ENCODE assay signal across 27 mouse cellular contexts in genomic region chr9:35104711-35105110, GRCm38 (mm10). TPM values are rescaled to one million over a fixed set of nuclear protein-coding genes. Genes with fewer than 3 reads are reported as not detected.
DNase-seq lines count a peak whose midpoint lies in the region; ATAC-seq and TF ChIP-seq lines count a peak whose summit lies in the region.
"Had no signal": no experiment of that assay in that cellular context is flagged by ENCODE, and none has a peak within 500 bp of the region (broad histone marks: within the 10 kb centered on the region; RNA-seq: fewer than 3 reads in every experiment).

No protein-coding gene starts in this region.

- no peak for TF ChIP-seq CTCF in liver, postnatal 0 days (IDR thresholded peaks at IDR 0.05; ENCODE audit: low read depth)

- ATAC-seq in liver, embryonic 13.5 days (ENCODE audit: low read depth), result no peak
- ATAC-seq in liver, postnatal 0 days, result no peak
- no peak for ATAC-seq in intestine, embryonic 15.5 days
- ATAC-seq: forebrain, embryonic 13.5 days; inflammation-experienced regulatory T-cells, adult 6 months had no signal

- H3K36me3 ChIP-seq in liver, embryonic 13.5 days, result peaks cover 34% of the 10 kb centered on the region
- peaks cover 7% of the 10 kb centered on the region; the same call in 1 of the 2 replicates for H3K36me3 ChIP-seq in liver, postnatal 0 days (replicated peaks; ENCODE audit: insufficient read depth, low read length)
- no peaks in the 10 kb centered on the region for H3K36me3 ChIP-seq in intestine, embryonic 15.5 days
- H3K36me3 ChIP-seq: hindbrain, embryonic 10.5 days; hindbrain, embryonic 15.5 days; neural tube, embryonic 15.5 days had no signal

- H3K27ac ChIP-seq in liver, embryonic 13.5 days, result peak overlapping the region; percentile 44
- no peak overlapping the region for H3K27ac ChIP-seq in liver, postnatal 0 days (ENCODE audit: low read depth)
- peak overlapping the region; percentile 70 for H3K27ac ChIP-seq in intestine, embryonic 15.5 days
- H3K27ac ChIP-seq: forebrain, embryonic 13.5 days; hindbrain, embryonic 10.5 days; hindbrain, embryonic 15.5 days; left cerebral cortex, adult 2 months; limb, embryonic 12.5 days; neural tube, embryonic 15.5 days had no signal

- peak; percentile 26 for DNase-seq in adrenal gland, adult 2 months
- DNase-seq in adrenal gland, postnatal 25 days, result no peak
- DNase-seq in kidney, adult 18-20 months, result peak; percentile 2
- no peak for DNase-seq in kidney, adult 8-10 months
- no peak for DNase-seq in liver, embryonic 13.5 days
- no peak for DNase-seq in liver, postnatal 0 days
- DNase-seq in left cerebral cortex, adult 11 months (ENCODE audit: low spot score), result no peak
- DNase-seq: cerebellum, adult 8-10 months; gastrocnemius, postnatal 10 days; kidney, postnatal 36 days; lung, postnatal 4 days; midbrain, embryonic 14.5 days; retina, postnatal 1 day; right cerebral cortex, postnatal 14 days; thymus, adult 2 months; thymus, postnatal 36 days had no signal

- no peaks in the 10 kb centered on the region for H3K27me3 ChIP-seq in liver, embryonic 13.5 days
- no peaks in the 10 kb centered on the region for H3K27me3 ChIP-seq in liver, postnatal 0 days (ENCODE audit: insufficient read depth, low read length)
- no peaks in the 10 kb centered on the region for H3K27me3 ChIP-seq in intestine, embryonic 15.5 days (replicated peaks)
- H3K27me3 ChIP-seq: forebrain, embryonic 13.5 days; hindbrain, embryonic 15.5 days; limb, embryonic 12.5 days; neural tube, embryonic 15.5 days had no signal

- WGBS in liver, embryonic 13.5 days (ENCODE audit: insufficient replicate concordance), result 66% methylated on average over 4 of the region's 4 CpGs
- WGBS in liver, postnatal 0 days (ENCODE audit: insufficient replicate concordance), result 77% methylated on average over 4 of the region's 4 CpGs
- WGBS in intestine, embryonic 15.5 days, result 73% methylated on average over 4 of the region's 4 CpGs

- no peak overlapping the region for H3K9ac ChIP-seq in liver, embryonic 13.5 days
- H3K9ac ChIP-seq in liver, postnatal 0 days (replicated peaks), result no peak overlapping the region
- H3K9ac ChIP-seq in intestine, embryonic 15.5 days, result no peak overlapping the region
- H3K9ac ChIP-seq: forebrain, embryonic 13.5 days; hindbrain, embryonic 15.5 days; limb, embryonic 12.5 days; liver, embryonic 14.5 days; neural tube, embryonic 15.5 days had no signal

- peaks cover 91% of the 10 kb centered on the region for H3K4me1 ChIP-seq in liver, embryonic 13.5 days (replicated peaks)
- H3K4me1 ChIP-seq in liver, postnatal 0 days (ENCODE audit: insufficient read depth), result peaks cover 53% of the 10 kb centered on the region
- peaks cover 26% of the 10 kb centered on the region for H3K4me1 ChIP-seq in intestine, embryonic 15.5 days (replicated peaks)
- H3K4me1 ChIP-seq: hindbrain, embryonic 15.5 days had no signal

- TF ChIP-seq EP300 in liver, postnatal 0 days (IDR thresholded peaks at IDR 0.05; ENCODE audit: low read depth), result no peak

- no peak overlapping the region for H3K4me2 ChIP-seq in liver, embryonic 13.5 days
- no peak overlapping the region for H3K4me2 ChIP-seq in liver, postnatal 0 days (ENCODE audit: low read depth, low read length)
- no peak overlapping the region for H3K4me2 ChIP-seq in intestine, embryonic 15.5 days (replicated peaks)
- H3K4me2 ChIP-seq: forebrain, embryonic 13.5 days; heart, embryonic 11.5 days; hindbrain, embryonic 15.5 days; limb, embryonic 12.5 days; neural tube, embryonic 15.5 days had no signal

- no peak overlapping the region for H3K4me3 ChIP-seq in liver, embryonic 13.5 days (replicated peaks)
- H3K4me3 ChIP-seq in liver, postnatal 0 days (ENCODE audit: low read depth, low read length), result no peak overlapping the region
- H3K4me3 ChIP-seq in intestine, embryonic 15.5 days (replicated peaks), result no peak overlapping the region
- H3K4me3 ChIP-seq: forebrain, embryonic 13.5 days; hindbrain, embryonic 10.5 days; hindbrain, embryonic 15.5 days; left cerebral cortex, adult 2 months; limb, embryonic 12.5 days; neural tube, embryonic 15.5 days had no signal

- H3K9me3 ChIP-seq in liver, embryonic 13.5 days (replicated peaks), result no peaks in the 10 kb centered on the region
- H3K9me3 ChIP-seq in liver, postnatal 0 days (ENCODE audit: low read length), result no peaks in the 10 kb centered on the region
- no peaks in the 10 kb centered on the region for H3K9me3 ChIP-seq in intestine, embryonic 15.5 days
- H3K9me3 ChIP-seq: forebrain, embryonic 13.5 days; G1E; hindbrain, embryonic 10.5 days; hindbrain, embryonic 15.5 days; limb, embryonic 12.5 days; neural tube, embryonic 15.5 days had no signal

RNA-seq across cellular contexts. Expression of gene St3gal4, which starts 14.4 kb away (rescaled TPM):
- 10 to 100 TPM; 18.6 to 45.7 TPM for total RNA-seq in adrenal gland, adult 2 months (2021)
- 22.2 and 31.6 TPM in 2 replicates for polyA plus RNA-seq in adrenal gland, adult 2 months (2012; rRNA removed)
- 31.0 and 39.8 TPM in 2 replicates for total RNA-seq in adrenal gland, postnatal 25 days (2021)
- 24.1 and 26.1 TPM in 2 replicates for polyA plus RNA-seq in liver, embryonic 13.5 days (2015; fragmentation: Nextera tagmentation; extraction: Ambion mirVana)
- polyA plus RNA-seq in liver, postnatal 0 days (2015; fragmentation: Nextera tagmentation; extraction: Ambion mirVana), result 23.6 and 26.5 TPM in 2 replicates
- 146 and 161 TPM in 2 replicates for polyA plus RNA-seq in intestine, embryonic 15.5 days (2015; fragmentation: Nextera tagmentation; extraction: Ambion mirVana)

Comparison
In these comparisons a context has a peak if more than half of its experiments do, and no peak if none do; other contexts are left out.
1. DNase-seq: peak in adrenal gland, adult 2 months (single experiment) and kidney, adult 18-20 months (single experiment); none in adrenal gland, postnatal 25 days (single experiment), kidney, adult 8-10 months (0 of 2), liver, embryonic 13.5 days (single experiment), liver, postnatal 0 days (single experiment) and left cerebral cortex, adult 11 months (single experiment).